Mouse (Mus musculus) hindbrain, embryonic 16.5 days (tissue): ENCODE measurements around the gene Kcp. TPM values are rescaled to one million over a fixed set of nuclear protein-coding genes. Genes with fewer than 3 reads are reported as not detected.

Experiments used
- ATAC-seq: fragments of 200-750 bp; cut with Nextera tagmentation; 2 replicates; pipeline ENCODE4 v1.8.0; 2017; ENCODE audit warnings: moderate TSS enrichment, moderate library complexity
- H3K27ac ChIP-seq: fragments of 300-500 bp; sonication (generic); 2 replicates; pipeline ENCODE4 v1.5.1; 2014; ENCODE audit warnings: low read depth, mild to moderate bottlenecking, control low read depth, low read length, moderate library complexity
- H3K27me3 ChIP-seq: fragments of 300-500 bp; sonication (generic); replicated peaks from 2 replicates; pipeline ENCODE4 v1.6.1; 2014; ENCODE audit warnings: low read length; ENCODE audit not compliant: control insufficient read depth, insufficient read depth
- H3K36me3 ChIP-seq: fragments of 300-500 bp; sonication (generic); 2 replicates; pipeline ENCODE4 v1.6.1; 2014; ENCODE audit warnings: mild to moderate bottlenecking, low read length, moderate library complexity, mixed read lengths; ENCODE audit not compliant: control insufficient read depth, insufficient read depth
- H3K4me1 ChIP-seq: fragments of 300-500 bp; sonication (generic); 2 replicates; pipeline ENCODE4 v1.6.1; 2014; ENCODE audit warnings: low read depth, low read length; ENCODE audit not compliant: control insufficient read depth, insufficient read depth
- H3K4me2 ChIP-seq: fragments of 300-500 bp; sonication (generic); 2 replicates; pipeline ENCODE4 v1.6.1; 2014; ENCODE audit warnings: mild to moderate bottlenecking, low read length, control low read depth, moderate library complexity
- H3K4me3 ChIP-seq: fragments of 300-500 bp; sonication (generic); 2 replicates; pipeline ENCODE4 v1.5.1; 2014; ENCODE audit warnings: mild to moderate bottlenecking, low read length, control low read depth, moderate library complexity
- H3K9ac ChIP-seq: fragments of 300-500 bp; sonication (generic); 2 replicates; pipeline ENCODE4 v1.6.1; 2014; ENCODE audit warnings: low read depth, mild to moderate bottlenecking, control low read depth, low read length, moderate library complexity
- H3K9me3 ChIP-seq: fragments of 300-500 bp; sonication (generic); 2 replicates; pipeline ENCODE4 v1.6.1; 2014; ENCODE audit warnings: mild to moderate bottlenecking, low read length, moderate library complexity; ENCODE audit not compliant: control insufficient read depth
- whole genome bisulfite sequencing: fragments of 180-500 bp; shearing (Covaris S2); extraction: QIAGEN DNeasy Blood & Tissue Kit; methylation state at CpG from one replicate; pipeline ENCODE4 v1.1.7; 2014; 5-methylcytosine and 5-hydroxymethylcytosine counted together
- polyA plus RNA-seq: library from polyadenylated mRNA; unstranded; fragments of >200 nt; fragmentation: Nextera tagmentation; extraction: Ambion mirVana; gene quantifications from 2 replicates; pipeline ENCODE4 v1.2.1, GENCODE M21; 2015

Gene Kcp
- polyA plus RNA-seq, 1 experiment from 2014 or later = 15.0 TPM

- Histone ChIP-seq H3K27me3 (no peaks in the 10 kb centered on the region), H3K4me3 (no peak overlapping the region), H3K4me1 (no peaks in the 10 kb centered on the region), H3K27ac (no peak overlapping the region), H3K9ac (no peak overlapping the region), H3K4me2 (no peak overlapping the region), H3K9me3 (no peaks in the 10 kb centered on the region), H3K36me3 (peaks cover 5% of the 10 kb centered on the region; the same call in 1 of the 2 replicates)
- WGBS = 82% methylated on average over 6 of the region's 6 CpGs
- no peak for ATAC-seq
Measured at GRCm38 (mm10) chr6:29426331-29426730, 81.4 kb downstream of the Kcp start.

GRCm38 (mm10) chr6:29425118-29425517 is 82.6 kb downstream of the Kcp start:
- Histone ChIP-seq H3K4me1 (no peaks in the 10 kb centered on the region), H3K27me3 (no peaks in the 10 kb centered on the region), H3K9me3 (no peaks in the 10 kb centered on the region), H3K9ac (no peak overlapping the region), H3K4me2 (no peak overlapping the region), H3K27ac (no peak overlapping the region), H3K36me3 (peaks cover 5% of the 10 kb centered on the region; the same call in 1 of the 2 replicates), H3K4me3 (no peak overlapping the region)
- 85% methylated on average over 8 of the region's 8 CpGs for WGBS
- no peak for ATAC-seq

Other genes starting within 250 kb of the Kcp start
- 31.1 and 31.3 TPM in 2 replicates for gene Hilpda, start 235.5 kb downstream of the Kcp start, polyA plus RNA-seq
- 0.34 and 0.41 TPM in 2 replicates for gene Fam71f2, start 228.4 kb downstream of the Kcp start, polyA plus RNA-seq
- not detected in 2 replicates for gene Fam71f1, start 188.8 kb downstream of the Kcp start, polyA plus RNA-seq
- 166 and 187 TPM in 2 replicates for gene Calu, start 159.9 kb downstream of the Kcp start, polyA plus RNA-seq
- gene Opn1sw, start 119.5 kb downstream of the Kcp start, polyA plus RNA-seq = 0.43 and 0.46 TPM in 2 replicates
- 54.8 and 58.3 TPM in 2 replicates for gene Ccdc136, start 111.6 kb downstream of the Kcp start, polyA plus RNA-seq
- gene Flnc, start 74.7 kb downstream of the Kcp start, polyA plus RNA-seq = 2.7 and 5.1 TPM in 2 replicates
- 341 and 394 TPM in 2 replicates for gene Atp6v1f, start 40.2 kb downstream of the Kcp start, polyA plus RNA-seq
- gene Atp6v1fnb, start 36.5 kb downstream of the Kcp start, polyA plus RNA-seq = 0.56 TPM in 1 of 2 replicates, not detected in the other
- gene Irf5, start 18.7 kb upstream of the Kcp start, polyA plus RNA-seq = 2.2 and 3.3 TPM in 2 replicates
- 83.4 and 85.7 TPM in 2 replicates for gene Tnpo3, start 101.9 kb upstream of the Kcp start, polyA plus RNA-seq
- gene Tspan33, start 186.3 kb upstream of the Kcp start, polyA plus RNA-seq = 10.8 and 15.2 TPM in 2 replicates
- 10.4 and 14.2 TPM in 2 replicates for gene Smo, start 227.6 kb upstream of the Kcp start, polyA plus RNA-seq